Mouse (Mus musculus): ENCODE results near the gene Kif5c. TPM values are rescaled to one million over a fixed set of nuclear protein-coding genes. Genes with fewer than 3 reads are reported as not detected.

The Kif5c gene
- polyA plus RNA-seq, 1 experiment from 2014 or later, result 7.1 TPM

GRCm38 (mm10) chr2:49600021-49600681, 18.9 kb upstream of the Kif5c start:
- no peaks in the 10 kb centered on the region for H3K79me2 ChIP-seq (ENCODE audit: inconsistent target)
- WGBS (ENCODE audit: missing documents), result 83% methylated on average over 7 of the region's 7 CpGs
- no peak overlapping the region for H3K4me3 ChIP-seq (ENCODE audit: inconsistent target)
- H3K36me3 ChIP-seq (ENCODE audit: inconsistent target), result no peaks in the 10 kb centered on the region
- H3K27ac ChIP-seq, result no peak overlapping the region

GRCm38 (mm10) chr2:49602791-49603349, 16.2 kb upstream of the Kif5c start:
- Histone ChIP-seq H3K79me2 (ENCODE audit: inconsistent target) (no peaks in the 10 kb centered on the region), H3K4me3 (ENCODE audit: inconsistent target) (no peak overlapping the region), H3K36me3 (ENCODE audit: inconsistent target) (no peaks in the 10 kb centered on the region), H3K27ac (no peak overlapping the region)
- 91% methylated on average over 4 of the region's 4 CpGs for WGBS (ENCODE audit: missing documents)

GRCm38 (mm10) chr2:49609611-49610010, 9.5 kb upstream of the Kif5c start:
- 41% methylated on average over 5 of the region's 5 CpGs for WGBS (ENCODE audit: missing documents)
- Histone ChIP-seq H3K4me3 (ENCODE audit: inconsistent target) (no peak overlapping the region), H3K79me2 (ENCODE audit: inconsistent target) (no peaks in the 10 kb centered on the region), H3K27ac (no peak overlapping the region), H3K36me3 (ENCODE audit: inconsistent target) (no peaks in the 10 kb centered on the region)

DNA sequence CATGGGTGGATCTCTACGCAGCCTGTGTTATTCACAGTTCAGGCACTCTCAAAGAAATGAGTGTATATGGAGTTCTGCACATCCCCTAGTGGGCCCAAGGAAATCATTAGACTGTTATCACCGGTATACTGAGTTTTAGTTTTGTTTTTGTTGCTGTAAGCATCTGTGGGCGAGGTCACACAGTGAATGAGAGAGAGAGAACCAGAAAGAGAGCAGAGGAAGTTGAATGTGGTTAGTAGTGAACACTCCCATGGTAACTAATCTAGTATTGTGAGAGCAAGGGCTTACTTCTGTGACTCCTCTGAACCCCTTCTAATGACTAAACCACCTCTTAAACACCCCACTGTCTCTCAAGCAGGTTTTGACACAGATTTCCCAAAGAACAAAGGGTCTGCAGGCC, 2.3 kb upstream of the Kif5c start:
- 54% methylated on average over 3 of the region's 3 CpGs for whole genome bisulfite sequencing (ENCODE audit: missing documents)
- no peaks in the 10 kb centered on the region for H3K36me3 ChIP-seq (ENCODE audit: inconsistent target)

DNA sequence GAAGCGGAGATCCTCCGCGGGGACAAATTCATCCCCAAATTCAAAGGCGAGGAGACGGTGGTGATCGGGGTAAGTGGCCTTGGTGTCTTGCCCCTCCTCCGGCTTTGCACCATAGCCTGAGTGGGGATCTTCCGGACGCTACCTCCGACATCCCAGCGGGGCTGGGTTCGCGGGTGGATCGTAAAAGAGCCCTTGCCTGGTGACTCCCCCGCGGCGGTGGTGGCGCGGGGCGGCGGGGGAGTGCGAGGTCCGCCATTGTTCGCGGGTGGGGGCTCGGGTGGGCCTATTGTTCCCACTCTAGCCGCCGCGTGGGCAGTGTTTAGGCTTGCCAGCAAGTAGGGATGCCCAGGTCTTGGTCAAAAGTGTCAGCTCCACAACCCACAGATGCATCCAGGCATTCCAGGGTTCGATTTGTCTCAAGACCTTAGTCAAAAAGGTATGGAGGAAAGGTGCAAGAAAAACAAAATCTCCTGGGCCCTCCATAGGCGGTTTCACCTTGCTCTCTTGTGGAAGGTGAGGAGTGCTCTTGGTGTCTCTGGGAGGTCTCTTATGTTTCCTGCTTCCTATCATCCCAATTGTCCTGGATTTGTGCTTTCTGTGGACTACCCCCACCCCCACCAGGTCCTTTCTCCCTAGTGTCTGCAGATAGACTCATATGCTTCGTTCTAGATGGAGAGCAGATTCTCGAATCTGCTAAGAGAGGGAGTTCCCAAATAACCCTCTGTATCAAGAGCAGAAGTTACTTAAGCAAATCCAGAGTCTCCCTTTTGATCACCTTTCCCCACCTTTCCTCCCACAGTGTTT, 823 bp downstream of the Kif5c start:
- Histone ChIP-seq H3K4me3 (ENCODE audit: inconsistent target) (no peak overlapping the region), H3K27ac (no peak overlapping the region), H3K36me3 (ENCODE audit: inconsistent target) (no peaks in the 10 kb centered on the region), H3K79me2 (ENCODE audit: inconsistent target) (no peaks in the 10 kb centered on the region)
- 7% methylated on average over 33 of the region's 33 CpGs for WGBS (ENCODE audit: missing documents)

More for the DNA sequence above, 2.3 kb upstream of the Kif5c start:
- Histone ChIP-seq H3K27ac (no peak overlapping the region), H3K4me3 (ENCODE audit: inconsistent target) (no peak overlapping the region), H3K79me2 (ENCODE audit: inconsistent target) (no peaks in the 10 kb centered on the region)

GRCm38 (mm10) chr2:49620626-49621117, 1.6 kb downstream of the Kif5c start:
- no peaks in the 10 kb centered on the region for H3K79me2 ChIP-seq (ENCODE audit: inconsistent target)
- H3K4me3 ChIP-seq (ENCODE audit: inconsistent target), result no peak overlapping the region
- no peak overlapping the region for H3K27ac ChIP-seq
- no peaks in the 10 kb centered on the region for H3K36me3 ChIP-seq (ENCODE audit: inconsistent target)
- WGBS (ENCODE audit: missing documents), result 31% methylated on average over 14 of the region's 14 CpGs

DNA sequence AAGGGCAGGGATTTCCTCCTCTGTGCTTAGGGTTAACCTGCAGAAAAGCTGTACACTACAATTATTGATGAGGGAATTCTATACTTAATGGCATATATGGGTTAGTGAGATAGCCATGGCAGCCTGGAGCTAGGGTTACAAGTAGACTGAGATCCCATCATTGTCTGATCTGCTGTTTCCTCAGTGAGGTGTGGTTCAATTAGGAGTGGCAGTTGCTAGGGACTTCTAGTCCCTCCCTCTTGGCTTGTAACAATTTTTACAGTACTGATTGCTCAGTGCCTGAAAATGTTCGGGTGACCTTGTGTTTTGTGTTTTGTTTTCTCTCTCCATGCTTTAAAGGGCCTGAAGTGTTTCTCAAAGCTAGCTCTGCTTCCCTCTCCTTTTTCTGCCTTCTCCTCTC, 2.1 kb downstream of the Kif5c start:
- no peak overlapping the region for H3K4me3 ChIP-seq (ENCODE audit: inconsistent target)
- 100% methylated on average over 1 of the region's 1 CpGs for WGBS (ENCODE audit: missing documents)

GRCm38 (mm10) chr2:49625581-49625980, 6.5 kb downstream of the Kif5c start:
- Histone ChIP-seq H3K36me3 (ENCODE audit: inconsistent target) (no peaks in the 10 kb centered on the region), H3K27ac (no peak overlapping the region), H3K79me2 (ENCODE audit: inconsistent target) (no peaks in the 10 kb centered on the region), H3K4me3 (ENCODE audit: inconsistent target) (no peak overlapping the region)
- 100% methylated on average over 1 of the region's 1 CpGs for WGBS (ENCODE audit: missing documents)

More for the DNA sequence above, 2.1 kb downstream of the Kif5c start:
- Histone ChIP-seq H3K36me3 (ENCODE audit: inconsistent target) (no peaks in the 10 kb centered on the region), H3K27ac (no peak overlapping the region), H3K79me2 (ENCODE audit: inconsistent target) (no peaks in the 10 kb centered on the region)

- Histone ChIP-seq H3K36me3 (ENCODE audit: inconsistent target) (no peaks in the 10 kb centered on the region), H3K4me3 (ENCODE audit: inconsistent target) (no peak overlapping the region), H3K79me2 (ENCODE audit: inconsistent target) (no peaks in the 10 kb centered on the region), H3K27ac (no peak overlapping the region)
- 90% methylated on average over 7 of the region's 7 CpGs for WGBS (ENCODE audit: missing documents)
Observed at GRCm38 (mm10) chr2:49627611-49628010, 8.5 kb downstream of the Kif5c start.

DNA sequence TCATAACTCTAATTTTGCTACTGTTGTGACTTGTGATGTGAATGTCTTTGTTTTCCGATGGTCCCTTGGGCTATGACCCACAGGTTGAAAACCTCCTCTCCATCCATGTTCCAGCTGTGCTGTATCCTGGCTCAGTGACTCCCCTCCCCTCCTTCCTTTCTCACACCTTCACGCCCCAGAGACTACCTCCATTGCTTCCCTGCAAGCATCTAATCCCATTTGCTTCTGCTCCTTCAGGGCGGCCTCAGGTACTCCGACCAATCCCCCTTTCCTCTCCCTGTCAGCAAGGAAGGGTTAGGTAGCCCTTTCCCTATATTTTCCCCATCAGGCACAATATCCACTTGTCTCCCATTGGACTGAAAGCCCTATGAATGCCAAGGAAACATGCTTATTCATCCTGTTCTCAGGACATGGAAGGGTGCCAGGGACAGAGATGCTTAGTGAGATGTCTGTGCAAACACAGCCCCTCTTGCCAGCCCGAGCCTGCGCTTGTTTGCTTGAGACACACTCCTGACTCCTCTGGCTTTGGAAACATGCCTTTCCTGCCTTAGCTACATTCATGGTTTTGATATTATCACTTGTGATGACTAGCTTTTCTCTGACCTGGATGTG, 9.1 kb downstream of the Kif5c start:
- 84% methylated on average over 6 of the region's 6 CpGs for WGBS (ENCODE audit: missing documents)
- no peak overlapping the region for H3K4me3 ChIP-seq (ENCODE audit: inconsistent target)
- no peaks in the 10 kb centered on the region for H3K79me2 ChIP-seq (ENCODE audit: inconsistent target)
- H3K36me3 ChIP-seq (ENCODE audit: inconsistent target), result no peaks in the 10 kb centered on the region
- no peak overlapping the region for H3K27ac ChIP-seq

DNA sequence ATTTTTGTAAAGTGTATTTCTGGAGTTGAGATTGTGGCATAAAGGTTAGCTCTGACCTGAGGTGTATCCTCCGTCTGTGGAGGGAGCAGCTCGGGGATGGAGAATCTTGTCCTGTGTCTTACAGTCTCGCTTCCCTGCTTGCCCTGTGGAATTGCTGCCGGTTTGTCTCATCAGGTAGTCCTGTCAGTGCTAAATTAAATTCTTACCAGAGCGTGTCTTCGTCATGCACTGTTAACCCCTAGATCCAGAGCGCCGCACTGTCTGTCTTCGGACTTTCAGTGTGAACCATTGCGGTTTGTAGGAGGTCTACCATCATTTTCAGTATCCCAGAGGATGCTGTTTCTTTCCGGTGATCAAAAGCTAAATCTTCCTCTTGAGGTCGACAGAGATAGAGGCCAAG, 10.1 kb downstream of the Kif5c start:
- Histone ChIP-seq H3K27ac (no peak overlapping the region), H3K4me3 (ENCODE audit: inconsistent target) (no peak overlapping the region), H3K79me2 (ENCODE audit: inconsistent target) (no peaks in the 10 kb centered on the region), H3K36me3 (ENCODE audit: inconsistent target) (no peaks in the 10 kb centered on the region)
- 96% methylated on average over 12 of the region's 12 CpGs for WGBS (ENCODE audit: missing documents)

- no peaks in the 10 kb centered on the region for H3K79me2 ChIP-seq (ENCODE audit: inconsistent target)
- no peak overlapping the region for H3K27ac ChIP-seq
- 87% methylated on average over 6 of the region's 6 CpGs for WGBS (ENCODE audit: missing documents)
- H3K4me3 ChIP-seq (ENCODE audit: inconsistent target), result no peak overlapping the region
- no peaks in the 10 kb centered on the region for H3K36me3 ChIP-seq (ENCODE audit: inconsistent target)
Observed at GRCm38 (mm10) chr2:49630636-49631035, 11.5 kb downstream of the Kif5c start.

GRCm38 (mm10) chr2:49633231-49633630, 14.1 kb downstream of the Kif5c start:
- Histone ChIP-seq H3K79me2 (ENCODE audit: inconsistent target) (no peaks in the 10 kb centered on the region), H3K4me3 (ENCODE audit: inconsistent target) (no peak overlapping the region), H3K27ac (no peak overlapping the region), H3K36me3 (ENCODE audit: inconsistent target) (no peaks in the 10 kb centered on the region)
- WGBS (ENCODE audit: missing documents), result 89% methylated on average over 9 of the region's 9 CpGs

GRCm38 (mm10) chr2:49642761-49643160, 23.7 kb downstream of the Kif5c start:
- no peaks in the 10 kb centered on the region for H3K36me3 ChIP-seq (ENCODE audit: inconsistent target)
- 83% methylated on average over 3 of the region's 3 CpGs for WGBS (ENCODE audit: missing documents)
- no peaks in the 10 kb centered on the region for H3K79me2 ChIP-seq (ENCODE audit: inconsistent target)
- no peak overlapping the region for H3K4me3 ChIP-seq (ENCODE audit: inconsistent target)
- no peak overlapping the region for H3K27ac ChIP-seq

- 92% methylated on average over 8 of the region's 8 CpGs for WGBS (ENCODE audit: missing documents)
- no peaks in the 10 kb centered on the region for H3K79me2 ChIP-seq (ENCODE audit: inconsistent target)
- H3K4me3 ChIP-seq (ENCODE audit: inconsistent target), result no peak overlapping the region
Observed at GRCm38 (mm10) chr2:49643756-49644155, 24.7 kb downstream of the Kif5c start.

More at GRCm38 (mm10) chr2:49643756-49644155, 24.7 kb downstream of the Kif5c start:
- Histone ChIP-seq H3K27ac (no peak overlapping the region), H3K36me3 (ENCODE audit: inconsistent target) (no peaks in the 10 kb centered on the region)
